Mouse (Mus musculus): ENCODE measurements at regions not wholly inside any gene's neighbourhood (a gene's known extent, or its start where the extent isn't known, plus 50 kb on each side); places are given as distances from the start of the nearest gene placed in this dataset.
A peak's percentile ranks its signal among the peaks of the same experiment; 100 is the strongest.

GRCm38 (mm10) chr14:76787601-76788000 lies 230.9 kb upstream of the Serp2 start:
- 11% methylated on average over 6 of the region's 6 CpGs for WGBS
- Histone ChIP-seq H3K4me3 (ENCODE audit: control insufficient read depth, insufficient read depth, low read length) (no peak overlapping the region), H3K36me3 (ENCODE audit: control insufficient read depth, insufficient read depth, low read length) (no peaks in the 10 kb centered on the region), H3K27me3 (ENCODE audit: control insufficient read depth, insufficient read depth, low read length) (no peaks in the 10 kb centered on the region), H3K27ac (ENCODE audit: control insufficient read depth, insufficient read depth, low read length) (no peak overlapping the region), H3K4me1 (replicated peaks; ENCODE audit: control insufficient read depth, insufficient read depth, low read length) (no peaks in the 10 kb centered on the region)
- no peak for TF ChIP-seq CTCF (IDR thresholded peaks at IDR 0.05; ENCODE audit: borderline replicate concordance, control insufficient read depth, extremely low read depth, insufficient read depth, low read length, poor library complexity)
- TF ChIP-seq POLR2A (IDR thresholded peaks at IDR 0.05; ENCODE audit: control insufficient read depth, extremely low read depth, insufficient read depth, low read length, poor library complexity): no peak
- DNase-seq: no peak

- Histone ChIP-seq H3K4me3 (ENCODE audit: control insufficient read depth, insufficient read depth, low read length) (no peak overlapping the region), H3K27me3 (ENCODE audit: control insufficient read depth, insufficient read depth, low read length) (no peaks in the 10 kb centered on the region), H3K36me3 (ENCODE audit: control insufficient read depth, insufficient read depth, low read length) (no peaks in the 10 kb centered on the region), H3K4me1 (replicated peaks; ENCODE audit: control insufficient read depth, insufficient read depth, low read length) (no peaks in the 10 kb centered on the region; the same call in 1 of the 2 replicates), H3K27ac (ENCODE audit: control insufficient read depth, insufficient read depth, low read length) (no peak overlapping the region)
- 90% methylated on average over 4 of the region's 4 CpGs for WGBS
- no peak for DNase-seq
- TF ChIP-seq CTCF (IDR thresholded peaks at IDR 0.05; ENCODE audit: borderline replicate concordance, control insufficient read depth, extremely low read depth, insufficient read depth, low read length, poor library complexity): no peak
- no peak for TF ChIP-seq POLR2A (IDR thresholded peaks at IDR 0.05; ENCODE audit: control insufficient read depth, extremely low read depth, insufficient read depth, low read length, poor library complexity)
These were observed 229.5 kb upstream of the Serp2 start for GRCm38 (mm10) chr14:76786214-76786613.

- H3K4me1 ChIP-seq (replicated peaks; ENCODE audit: control insufficient read depth, insufficient read depth, low read length): no peaks in the 10 kb centered on the region; the same call in 1 of the 2 replicates
- DNase-seq: peak; percentile 42
- H3K4me3 ChIP-seq (ENCODE audit: control insufficient read depth, insufficient read depth, low read length): no peak overlapping the region
- H3K27ac ChIP-seq (ENCODE audit: control insufficient read depth, insufficient read depth, low read length): no peak overlapping the region
- WGBS: 4% methylated on average over 3 of the region's 3 CpGs
- no peaks in the 10 kb centered on the region for H3K36me3 ChIP-seq (ENCODE audit: control insufficient read depth, insufficient read depth, low read length)
- TF ChIP-seq POLR2A (IDR thresholded peaks at IDR 0.05; ENCODE audit: control insufficient read depth, extremely low read depth, insufficient read depth, low read length, poor library complexity) (no peak), CTCF (IDR thresholded peaks at IDR 0.05; ENCODE audit: borderline replicate concordance, control insufficient read depth, extremely low read depth, insufficient read depth, low read length, poor library complexity) (no peak)
- no peaks in the 10 kb centered on the region for H3K27me3 ChIP-seq (ENCODE audit: control insufficient read depth, insufficient read depth, low read length)
These were observed 224.8 kb upstream of the Serp2 start for GRCm38 (mm10) chr14:76781524-76781880.

- 50% methylated on average over 14 of the region's 14 CpGs for WGBS
- no peak overlapping the region for H3K27ac ChIP-seq (ENCODE audit: control insufficient read depth, insufficient read depth, low read length)
- DNase-seq: no peak
These were observed 224.2 kb upstream of the Serp2 start for GRCm38 (mm10) chr14:76780572-76781523.

DNA sequence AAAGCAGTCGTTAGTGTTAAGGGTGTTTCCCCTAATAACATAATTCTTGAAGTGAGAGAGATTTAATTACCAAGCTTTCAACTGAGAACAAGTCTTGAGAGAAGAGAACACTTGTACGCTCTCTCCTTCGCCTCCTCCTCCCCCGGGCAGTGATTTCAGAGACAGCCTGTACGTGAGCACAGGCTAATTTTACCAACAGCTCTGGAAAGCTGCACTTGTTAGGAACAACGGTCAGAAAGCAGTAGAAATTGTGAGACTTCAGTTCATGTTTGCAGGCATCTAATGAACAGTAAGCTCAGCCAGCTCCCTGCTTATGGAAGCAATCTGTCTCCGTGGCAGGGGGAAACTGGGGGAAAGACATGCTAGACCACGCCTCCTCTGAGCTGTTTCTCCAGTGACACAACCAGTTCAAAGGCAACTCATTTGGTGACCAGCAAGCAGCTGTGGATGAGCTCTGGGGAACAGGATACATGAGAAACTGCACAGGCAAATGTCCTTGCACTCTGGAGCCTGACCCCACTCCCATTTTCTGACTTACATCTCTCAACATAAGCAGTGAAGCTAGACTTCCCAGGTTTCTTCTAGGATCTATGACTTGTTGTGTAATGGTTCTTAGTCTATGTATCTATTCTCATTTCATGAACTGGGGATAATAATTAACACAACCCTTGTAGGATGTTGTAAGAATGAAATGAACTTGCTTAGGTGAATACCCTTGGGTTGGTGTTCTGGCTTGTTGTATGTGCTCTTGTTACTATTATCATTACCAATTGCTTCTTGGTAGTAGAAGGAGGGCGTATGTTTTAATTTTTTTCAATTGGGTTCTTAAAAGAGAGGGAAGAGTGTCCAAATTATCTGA lies 222.1 kb upstream of the Serp2 start:
- no peaks in the 10 kb centered on the region; the same call in 1 of the 2 replicates for H3K4me1 ChIP-seq (replicated peaks; ENCODE audit: control insufficient read depth, insufficient read depth, low read length)
- H3K4me3 ChIP-seq (ENCODE audit: control insufficient read depth, insufficient read depth, low read length): no peak overlapping the region
- WGBS: 83% methylated on average over 9 of the region's 9 CpGs
- TF ChIP-seq POLR2A (IDR thresholded peaks at IDR 0.05; ENCODE audit: control insufficient read depth, extremely low read depth, insufficient read depth, low read length, poor library complexity) (no peak), CTCF (IDR thresholded peaks at IDR 0.05; ENCODE audit: borderline replicate concordance, control insufficient read depth, extremely low read depth, insufficient read depth, low read length, poor library complexity) (no peak)
- no peak for DNase-seq
- no peak overlapping the region for H3K27ac ChIP-seq (ENCODE audit: control insufficient read depth, insufficient read depth, low read length)
- H3K27me3 ChIP-seq (ENCODE audit: control insufficient read depth, insufficient read depth, low read length): no peaks in the 10 kb centered on the region
- H3K36me3 ChIP-seq (ENCODE audit: control insufficient read depth, insufficient read depth, low read length): no peaks in the 10 kb centered on the region

More at GRCm38 (mm10) chr14:76780572-76781523, 224.2 kb upstream of the Serp2 start:
- Histone ChIP-seq H3K27me3 (ENCODE audit: control insufficient read depth, insufficient read depth, low read length) (no peaks in the 10 kb centered on the region), H3K4me3 (ENCODE audit: control insufficient read depth, insufficient read depth, low read length) (no peak overlapping the region), H3K36me3 (ENCODE audit: control insufficient read depth, insufficient read depth, low read length) (no peaks in the 10 kb centered on the region), H3K4me1 (replicated peaks; ENCODE audit: control insufficient read depth, insufficient read depth, low read length) (no peaks in the 10 kb centered on the region; the same call in 1 of the 2 replicates)
- TF ChIP-seq CTCF (IDR thresholded peaks at IDR 0.05; ENCODE audit: borderline replicate concordance, control insufficient read depth, extremely low read depth, insufficient read depth, low read length, poor library complexity) (no peak), POLR2A (IDR thresholded peaks at IDR 0.05; ENCODE audit: control insufficient read depth, extremely low read depth, insufficient read depth, low read length, poor library complexity) (no peak)

DNA sequence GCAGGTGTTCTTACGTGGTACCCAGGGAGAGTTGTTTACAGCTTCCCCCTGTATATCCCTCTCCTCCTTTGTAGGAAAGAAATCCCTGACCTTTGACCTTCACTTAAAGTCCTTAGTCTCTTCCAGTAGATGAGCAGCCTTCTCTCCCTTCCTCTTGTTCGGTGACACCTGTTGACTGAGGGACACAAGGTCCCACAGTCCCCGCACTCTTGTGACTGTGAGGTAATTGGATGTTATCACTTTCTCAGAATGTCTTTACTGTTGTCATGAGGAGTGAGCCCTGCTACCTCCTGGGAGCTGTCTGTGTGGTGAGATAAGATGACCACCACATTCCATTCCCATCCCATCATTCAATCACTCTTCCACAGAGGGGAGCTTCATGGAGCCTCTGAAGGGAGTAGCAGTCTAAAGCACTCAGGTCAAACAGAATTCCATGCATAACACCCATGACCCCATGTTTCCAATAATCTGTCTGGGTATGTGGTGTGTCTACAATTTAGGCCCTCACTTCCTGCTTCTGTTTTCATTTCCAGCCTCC lies 218.8 kb upstream of the Serp2 start:
- 89% methylated on average over 3 of the region's 3 CpGs for WGBS
- no peak overlapping the region for H3K27ac ChIP-seq (ENCODE audit: control insufficient read depth, insufficient read depth, low read length)
- TF ChIP-seq CTCF (IDR thresholded peaks at IDR 0.05; ENCODE audit: borderline replicate concordance, control insufficient read depth, extremely low read depth, insufficient read depth, low read length, poor library complexity) (no peak), POLR2A (IDR thresholded peaks at IDR 0.05; ENCODE audit: control insufficient read depth, extremely low read depth, insufficient read depth, low read length, poor library complexity) (no peak)
- no peak for DNase-seq
- no peaks in the 10 kb centered on the region for H3K4me1 ChIP-seq (replicated peaks; ENCODE audit: control insufficient read depth, insufficient read depth, low read length)
- H3K36me3 ChIP-seq (ENCODE audit: control insufficient read depth, insufficient read depth, low read length): no peaks in the 10 kb centered on the region
- H3K27me3 ChIP-seq (ENCODE audit: control insufficient read depth, insufficient read depth, low read length): no peaks in the 10 kb centered on the region
- H3K4me3 ChIP-seq (ENCODE audit: control insufficient read depth, insufficient read depth, low read length): no peak overlapping the region

All from thymus, adult 2 months (tissue).